Mouse (Mus musculus): ENCODE measurements around the gene Cd69. TPM values are rescaled to one million over a fixed set of nuclear protein-coding genes. Genes with fewer than 3 reads are reported as not detected.

The Cd69 gene
- total RNA-seq, 2 experiments from 2014 or later: 0.17 to 1.6 TPM

DNA sequence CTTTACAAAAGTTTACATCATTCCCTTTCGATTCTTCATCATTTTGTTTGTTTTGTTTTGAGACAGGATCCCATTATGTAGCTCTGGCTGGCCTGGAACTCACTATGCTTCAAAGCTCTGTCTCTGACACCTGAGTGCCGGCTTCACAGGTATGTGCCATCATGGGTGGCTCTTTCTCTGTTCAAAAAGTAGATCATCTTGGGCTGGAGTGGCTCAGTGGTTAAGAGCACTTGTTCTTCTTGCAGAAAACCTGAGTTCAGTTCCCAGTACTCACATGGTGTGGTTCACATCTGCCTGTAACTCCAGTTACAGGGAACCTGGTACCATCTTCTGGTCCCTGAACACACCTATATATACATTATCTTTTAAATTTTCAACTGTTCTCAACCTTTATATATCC is 50.2 kb downstream of the Cd69 start:
- no peak for DNase-seq

DNA sequence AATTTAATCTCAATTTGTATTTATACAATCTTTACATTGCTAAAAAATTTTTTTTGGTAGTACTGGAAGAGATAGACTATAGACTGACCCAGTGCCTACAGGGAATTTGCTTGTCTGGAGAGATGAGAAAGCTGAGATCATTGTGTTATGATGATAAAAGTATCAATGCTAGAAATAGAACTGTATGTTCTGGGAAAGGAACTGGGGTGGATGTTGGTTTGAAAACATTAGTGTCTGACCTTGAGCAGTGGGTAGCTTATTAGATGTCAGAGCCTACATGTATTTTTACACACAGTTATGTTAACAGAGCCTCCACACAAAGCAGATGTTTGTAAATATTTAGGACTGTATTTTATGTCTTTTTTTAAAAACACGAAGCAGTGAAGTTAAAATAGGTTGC is 51.1 kb downstream of the Cd69 start:
- DNase-seq: no peak

DNA sequence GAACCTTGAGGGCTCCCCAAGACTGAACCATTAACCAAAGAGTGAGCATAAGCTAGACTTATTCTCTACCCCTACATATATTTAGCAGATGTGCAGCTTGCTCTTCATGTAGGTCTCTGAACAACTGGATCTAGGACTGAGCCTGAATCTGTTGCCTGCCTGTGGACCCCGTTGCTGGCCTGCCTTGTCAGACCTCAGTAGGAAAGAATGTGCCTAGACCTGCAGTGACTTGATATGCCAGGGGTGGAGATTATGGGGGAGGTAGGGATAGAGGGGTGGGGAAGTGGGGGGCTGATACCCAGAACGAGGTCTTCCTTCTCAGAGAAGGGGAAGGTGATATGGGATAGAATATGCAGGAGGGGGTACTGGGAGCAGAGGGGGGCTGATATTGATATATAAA is 51.6 kb downstream of the Cd69 start:
- no peak for DNase-seq

DNA sequence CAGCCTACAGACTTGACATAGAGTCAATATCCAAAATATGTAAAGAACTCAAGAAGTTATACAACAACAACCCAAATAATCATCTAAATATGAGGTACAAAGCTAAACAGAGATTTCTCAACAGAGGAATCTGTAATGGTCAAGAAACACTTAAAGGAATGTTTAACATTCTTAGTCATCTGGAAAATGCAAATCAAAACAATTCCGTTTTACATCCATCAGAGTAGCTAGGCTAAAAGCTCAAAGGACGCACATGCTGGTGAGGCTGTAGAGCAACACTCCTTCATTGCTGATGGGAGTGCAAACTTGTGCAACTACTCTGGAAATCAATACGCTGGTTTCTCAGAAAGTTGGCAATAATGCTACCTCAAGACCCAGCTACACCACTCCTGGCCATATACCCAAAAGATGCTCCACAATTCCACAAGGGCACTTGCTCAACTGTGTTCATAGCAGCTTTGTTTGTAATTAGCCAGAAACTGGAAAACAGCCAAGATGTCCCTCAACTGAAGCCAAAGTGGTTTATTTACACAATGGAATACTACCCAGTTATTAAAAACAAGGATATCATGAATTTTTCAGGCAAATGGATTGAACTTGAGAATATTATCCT is 52.9 kb downstream of the Cd69 start:
- DNase-seq: peak in 1 of 2 experiments; percentile 56

DNA sequence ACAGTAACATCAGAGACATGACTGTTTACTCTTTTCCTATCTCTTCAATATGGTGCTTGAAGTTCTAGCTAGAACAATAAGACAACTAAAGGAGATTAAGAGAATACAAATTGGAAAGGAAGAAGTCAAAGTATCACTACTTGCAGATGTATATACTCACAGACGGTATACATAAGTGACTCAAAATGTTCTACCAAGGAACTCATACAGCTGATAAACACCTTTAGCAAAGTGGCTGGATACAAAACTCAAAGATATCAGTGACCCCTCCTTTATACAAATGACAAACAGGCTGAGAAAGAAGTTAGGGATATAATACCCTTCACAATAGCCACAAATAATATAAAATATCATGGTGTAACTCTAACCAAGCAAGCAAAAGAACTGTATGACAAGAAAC is 54.2 kb downstream of the Cd69 start:
- DNase-seq: peak in 1 of 2 experiments; percentile 0

DNA sequence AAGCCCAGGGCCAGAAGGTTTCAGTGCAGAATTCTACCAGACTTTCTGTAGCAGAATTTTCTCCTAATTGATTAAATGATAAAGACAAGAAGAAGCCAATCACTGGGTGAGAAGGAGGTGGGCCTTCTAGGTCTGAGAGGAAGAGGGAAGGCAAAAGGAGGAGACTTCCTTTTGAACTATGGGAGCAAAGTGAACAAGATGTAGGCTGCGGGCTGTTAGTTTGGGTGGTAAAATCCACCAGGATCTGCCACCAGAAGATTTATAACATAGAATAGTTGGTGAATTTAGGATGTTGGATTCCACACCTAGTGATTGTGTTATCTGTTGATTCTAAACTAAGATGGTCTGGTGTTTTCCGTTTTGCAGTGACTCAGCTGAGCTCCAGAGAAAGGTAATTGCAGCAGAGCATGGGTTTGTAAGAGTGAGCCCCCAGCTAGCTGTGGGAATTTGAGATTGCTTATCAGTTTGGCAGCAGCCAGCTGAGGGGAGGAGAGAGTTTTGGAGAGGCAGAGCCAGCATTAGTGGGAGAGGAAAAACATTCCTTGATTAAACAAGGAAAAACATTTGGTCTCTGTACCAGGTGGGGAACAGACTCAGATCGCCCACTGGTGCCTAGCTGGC is 55.2 kb downstream of the Cd69 start:
- DNase-seq: peak in 1 of 2 experiments; percentile 44

DNA sequence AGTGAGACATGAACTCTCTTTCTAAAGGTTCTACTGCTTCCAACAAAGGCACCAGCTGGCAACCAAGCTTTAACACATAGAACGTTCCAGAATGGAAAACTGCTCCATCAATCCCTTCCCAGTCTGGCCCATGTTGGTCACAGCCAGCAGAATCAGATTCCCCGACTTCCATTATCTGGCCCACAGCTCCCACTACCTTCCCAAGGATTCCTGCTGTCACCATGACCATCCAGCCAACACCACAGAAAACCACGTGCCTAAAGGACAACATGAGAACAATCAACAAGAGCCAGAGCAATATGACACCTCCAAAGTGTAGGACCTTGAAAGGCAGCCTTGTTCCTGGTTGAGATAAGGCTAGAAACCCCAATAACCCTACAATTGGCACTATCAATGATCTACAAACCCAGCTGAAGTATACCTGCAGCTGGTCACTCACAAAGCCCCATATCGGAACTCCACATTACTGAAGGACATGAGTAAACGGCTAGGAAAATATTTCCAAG is 57.0 kb downstream of the Cd69 start:
- DNase-seq: peak in 1 of 2 experiments; percentile 48

Other genes with a start within 250 kb of the Cd69 start
- not detected for gene Klrb1f, start 229.5 kb downstream of the Cd69 start, total RNA-seq (2021)
- not detected for gene Clec2e, start 174.5 kb downstream of the Cd69 start, total RNA-seq (2021)
- gene Clec2d, start 94.8 kb downstream of the Cd69 start, total RNA-seq (2021): 10 to 100 TPM; 32.0 to 46.1 TPM
- gene 4922502D21Rik, start 56.4 kb upstream of the Cd69 start, total RNA-seq (2021): not detected
- gene Clec12a, start 67.3 kb upstream of the Cd69 start, total RNA-seq (2021): under 1 TPM; 0.85 to 0.94 TPM
- gene Clec12b, start 110.4 kb upstream of the Cd69 start, total RNA-seq (2021): not detected
- gene Clec1b, start 121.9 kb upstream of the Cd69 start, total RNA-seq (2021): 1 to 10 TPM; 1.0 to 1.2 TPM
- gene Clec9a, start 133.4 kb upstream of the Cd69 start, total RNA-seq (2021): under 1 TPM in 1 of 2 experiments, not detected in 1; 0.62 TPM
- gene Clec1a, start 176.6 kb upstream of the Cd69 start, total RNA-seq (2021): 10 to 100 TPM; 11.1 to 11.4 TPM
- not detected for gene Olr1, start 231.7 kb upstream of the Cd69 start, total RNA-seq (2021)
- gene Tmem52b, start 237.1 kb upstream of the Cd69 start, total RNA-seq (2021): not detected